ENCODE assay signal across 9 mouse cellular contexts in genomic region chr1:59584656-59585410, GRCm38 (mm10).
DNase-seq lines count a peak whose midpoint lies in the region; ATAC-seq and TF ChIP-seq lines count a peak whose summit lies in the region.
"Had no signal": no experiment of that assay in that cellular context is flagged by ENCODE, and none has a peak within 500 bp of the region (broad histone marks: within the 10 kb centered on the region; RNA-seq: fewer than 3 reads in every experiment).

No protein-coding gene starts in this region.

- H3K9me3 ChIP-seq in heart, postnatal 0 days (replicated peaks; ENCODE audit: control insufficient read depth, low read length), result no peaks in the 10 kb centered on the region
- no peaks in the 10 kb centered on the region for H3K9me3 ChIP-seq in lung, embryonic 15.5 days

- DNase-seq in CD4-positive, CD25-positive, alpha-beta regulatory T cell, adult 2 months (ENCODE audit: low read depth, low spot score), result peak; percentile 75
- DNase-seq in heart, postnatal 0 days (ENCODE audit: low spot score), result peak; percentile 62
- peak; percentile 74 to 75 for DNase-seq in kidney, postnatal 25 days
- DNase-seq in thymus, postnatal 0 days (ENCODE audit: low spot score), result peak; percentile 45

- H3K4me3 ChIP-seq in bone marrow macrophage, adult 2 months (ENCODE audit: insufficient read depth, low read length), result no peak overlapping the region
- peak overlapping the region; percentile 22; the same call in 1 of the 2 replicates for H3K4me3 ChIP-seq in heart, postnatal 0 days (ENCODE audit: low read depth, low read length)
- H3K4me3 ChIP-seq in lung, embryonic 15.5 days, result peak overlapping the region; percentile 17; the same call in 1 of the 2 replicates
- H3K4me3 ChIP-seq in olfactory bulb, adult 2 months (ENCODE audit: insufficient read depth, low read depth, low read length), result no peak overlapping the region
- H3K4me3 ChIP-seq: erythroblast, embryonic 14.5 days had no signal

- 15% methylated on average over 18 of the region's 18 CpGs for WGBS in heart, postnatal 0 days
- 18% methylated on average over 18 of the region's 18 CpGs for WGBS in lung, embryonic 15.5 days
- 27% methylated on average over 18 of the region's 18 CpGs for WGBS in olfactory bulb, adult 2 months

- no peaks in the 10 kb centered on the region for H3K36me3 ChIP-seq in heart, postnatal 0 days (replicated peaks; ENCODE audit: control insufficient read depth, insufficient read depth, low read length)
- no peaks in the 10 kb centered on the region for H3K36me3 ChIP-seq in lung, embryonic 15.5 days

- H3K4me1 ChIP-seq in bone marrow macrophage, adult 2 months (ENCODE audit: control insufficient read depth, insufficient read depth, low read length), result peaks cover 17% of the 10 kb centered on the region
- no peaks in the 10 kb centered on the region for H3K4me1 ChIP-seq in heart, postnatal 0 days (ENCODE audit: control insufficient read depth, insufficient read depth)
- H3K4me1 ChIP-seq in lung, embryonic 15.5 days, result peaks cover 28% of the 10 kb centered on the region
- peaks cover 2% of the 10 kb centered on the region for H3K4me1 ChIP-seq in olfactory bulb, adult 2 months (ENCODE audit: control insufficient read depth, insufficient read depth, low read length)

- peak; percentile 87 for TF ChIP-seq CTCF in bone marrow macrophage, adult 2 months (IDR thresholded peaks at IDR 0.05; ENCODE audit: low read depth, low read length)
- TF ChIP-seq CTCF in heart, postnatal 0 days (IDR thresholded peaks at IDR 0.05; ENCODE audit: low read depth), result peak; percentile 72
- peak; percentile 84 for TF ChIP-seq CTCF in olfactory bulb, adult 2 months (IDR thresholded peaks at IDR 0.05; ENCODE audit: insufficient read depth, low read depth, low read length)

- no peaks in the 10 kb centered on the region for H3K27me3 ChIP-seq in heart, postnatal 0 days (ENCODE audit: control insufficient read depth, insufficient read depth, low read length)
- no peaks in the 10 kb centered on the region for H3K27me3 ChIP-seq in lung, embryonic 15.5 days

- ATAC-seq in erythroblast, adult 5-6 weeks (replicated peaks; ENCODE audit: low FRiP score, poor library complexity, severe bottlenecking), result peak; percentile 72
- no peak; the same call in 1 of the 2 replicates for ATAC-seq in heart, postnatal 0 days (ENCODE audit: insufficient read depth, low read depth)
- no peak for ATAC-seq in lung, embryonic 15.5 days (ENCODE audit: borderline replicate concordance, extremely low read depth, low FRiP score, low TSS enrichment)

- H3K27ac ChIP-seq in bone marrow macrophage, adult 2 months (ENCODE audit: insufficient read depth, low read depth, low read length), result no peak overlapping the region
- H3K27ac ChIP-seq in heart, postnatal 0 days (ENCODE audit: low read depth), result no peak overlapping the region
- H3K27ac ChIP-seq in lung, embryonic 15.5 days, result no peak overlapping the region
- no peak overlapping the region for H3K27ac ChIP-seq in olfactory bulb, adult 2 months (ENCODE audit: insufficient read depth, low read depth, low read length)

- no peak for TF ChIP-seq POLR2A in bone marrow macrophage, adult 2 months (IDR thresholded peaks at IDR 0.05; ENCODE audit: borderline replicate concordance, low read depth, low read length)
- TF ChIP-seq POLR2A in olfactory bulb, adult 2 months (IDR thresholded peaks at IDR 0.05; ENCODE audit: insufficient read depth, low read depth, low read length), result no peak

- no peak for TF ChIP-seq EP300 in heart, postnatal 0 days (IDR thresholded peaks at IDR 0.05; ENCODE audit: low read depth)

- H3K4me2 ChIP-seq in heart, postnatal 0 days (ENCODE audit: low read depth, low read length), result peak overlapping the region; percentile 53
- H3K4me2 ChIP-seq in lung, embryonic 15.5 days, result peak overlapping the region; percentile 45

- no peak overlapping the region for H3K9ac ChIP-seq in heart, postnatal 0 days (replicated peaks; ENCODE audit: low read depth, low read length)
- no peak overlapping the region for H3K9ac ChIP-seq in lung, embryonic 15.5 days

Comparison
In these comparisons a context has a peak if more than half of its experiments do, and no peak if none do; other contexts are left out.
1. H3K4me3 ChIP-seq: peak in heart, postnatal 0 days (single experiment) and lung, embryonic 15.5 days (single experiment); none in bone marrow macrophage, adult 2 months (single experiment) and olfactory bulb, adult 2 months (single experiment).
2. Peak in every context shown above with its lines, with median percentiles within 50 percentile points of each other: DNase-seq and CTCF ChIP-seq.